Mouse (Mus musculus) left cerebral cortex, postnatal 10 days (tissue): ENCODE data around the gene Nenf. TPM values are rescaled to one million over a fixed set of nuclear protein-coding genes. Genes with fewer than 3 reads are reported as not detected.

Source experiments
- DNase-seq, 2 experiments: peaks; one replicate each; pipeline ENCODE4 v3.0.0; 2021 to 2022; ENCODE audit warnings: low spot score in 2 of 2, mixed read lengths in 1 of 2; ENCODE audit errors: extremely low spot score in 1 of 2
- intact Hi-C: fragments of 180-260 bp; cut with DNase I; formaldehyde crosslinking; loops from one replicate; pipeline ENCODE4 v1.15.1; 2025
- total RNA-seq, 2 experiments: library from RNA; stranded (reverse); gene quantifications; 2 replicates each; pipeline ENCODE4 v1.2.3; 2021

Nenf gene
- total RNA-seq = 10 to 100 TPM; 81.5 to 82.4 TPM

- DNase-seq = peak; percentile 58 to 86
- intact Hi-C loops = loop anchor here (10.0 kb wide), 1 partner anchor 497 kb away; no protein-coding TSS in a partner anchor
Measured at GRCm38 (mm10) chr1:191317591-191318196, at the start of gene Nenf. TSS of gene Nenf (minus strand) at chr1:191318194.

DNA sequence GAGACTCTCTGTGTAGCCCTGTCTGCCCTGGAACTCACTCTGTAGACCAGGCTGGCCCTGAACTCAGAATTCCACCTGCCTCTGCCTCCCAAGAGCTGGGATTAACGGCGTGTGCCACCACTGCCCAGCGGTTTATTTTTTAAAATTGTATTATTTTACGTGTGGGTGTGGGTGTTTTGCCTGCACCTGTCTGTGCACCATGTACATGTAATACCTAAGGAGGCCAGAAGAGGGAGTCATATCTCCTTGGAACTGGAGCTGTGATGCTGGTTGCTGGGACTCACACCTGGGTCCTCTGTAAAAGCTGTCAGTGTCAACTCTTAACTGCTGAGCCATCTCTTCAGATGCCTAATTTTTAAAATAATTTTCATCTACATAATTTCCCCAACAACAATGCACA is 46.5 kb upstream of the Nenf start:
- DNase-seq = no peak
- intact Hi-C loops = no loop called here

GRCm38 (mm10) chr1:191362412-191362811 is 44.4 kb upstream of the Nenf start:
- intact Hi-C loops = no loop called here

DNA sequence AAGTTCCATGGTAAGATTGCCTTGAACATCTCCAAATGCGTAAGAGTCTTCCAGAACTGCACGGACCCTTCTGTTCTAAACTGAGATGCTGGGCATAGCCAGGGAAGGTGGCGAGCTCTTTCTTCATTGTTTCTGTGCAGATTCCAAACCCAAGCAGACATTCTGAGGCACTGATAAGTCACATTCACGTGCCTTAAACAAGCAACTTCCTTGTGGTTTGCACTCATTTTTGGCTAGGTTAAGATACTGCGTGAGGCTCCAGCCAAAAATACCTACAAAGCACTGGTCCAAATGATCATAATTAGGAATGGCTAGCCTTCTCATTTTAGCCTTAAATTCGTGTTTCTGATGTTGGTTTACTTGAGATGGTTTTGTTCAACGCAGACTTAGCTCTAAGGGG is 41.5 kb upstream of the Nenf start:
- intact Hi-C loops = no loop called here
- no peak for DNase-seq

More at GRCm38 (mm10) chr1:191362412-191362811, 44.4 kb upstream of the Nenf start:
- DNase-seq = no peak

DNA sequence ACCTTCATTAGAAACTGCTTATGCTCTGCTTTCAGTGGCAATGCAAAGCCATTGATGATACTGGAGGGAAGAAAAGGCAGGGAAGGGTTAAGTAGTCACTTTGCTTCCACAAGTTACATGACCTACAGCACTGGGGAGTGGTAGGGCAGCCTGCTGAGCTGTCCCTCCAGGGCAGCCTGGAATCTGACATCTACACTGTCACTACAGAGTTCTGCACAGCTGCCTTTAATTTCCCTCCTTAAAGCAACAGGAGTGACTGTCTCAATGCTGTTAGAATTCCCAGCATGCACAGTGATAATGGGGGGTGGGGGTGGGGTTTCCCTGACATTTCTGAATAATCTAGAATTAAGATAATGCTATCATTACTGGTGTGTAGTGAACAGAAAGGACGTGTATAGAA is 38.9 kb upstream of the Nenf start:
- intact Hi-C loops = no loop called here
- no peak for DNase-seq

GRCm38 (mm10) chr1:191353836-191354235 is 35.8 kb upstream of the Nenf start:
- DNase-seq = no peak
- intact Hi-C loops = no loop called here

DNA sequence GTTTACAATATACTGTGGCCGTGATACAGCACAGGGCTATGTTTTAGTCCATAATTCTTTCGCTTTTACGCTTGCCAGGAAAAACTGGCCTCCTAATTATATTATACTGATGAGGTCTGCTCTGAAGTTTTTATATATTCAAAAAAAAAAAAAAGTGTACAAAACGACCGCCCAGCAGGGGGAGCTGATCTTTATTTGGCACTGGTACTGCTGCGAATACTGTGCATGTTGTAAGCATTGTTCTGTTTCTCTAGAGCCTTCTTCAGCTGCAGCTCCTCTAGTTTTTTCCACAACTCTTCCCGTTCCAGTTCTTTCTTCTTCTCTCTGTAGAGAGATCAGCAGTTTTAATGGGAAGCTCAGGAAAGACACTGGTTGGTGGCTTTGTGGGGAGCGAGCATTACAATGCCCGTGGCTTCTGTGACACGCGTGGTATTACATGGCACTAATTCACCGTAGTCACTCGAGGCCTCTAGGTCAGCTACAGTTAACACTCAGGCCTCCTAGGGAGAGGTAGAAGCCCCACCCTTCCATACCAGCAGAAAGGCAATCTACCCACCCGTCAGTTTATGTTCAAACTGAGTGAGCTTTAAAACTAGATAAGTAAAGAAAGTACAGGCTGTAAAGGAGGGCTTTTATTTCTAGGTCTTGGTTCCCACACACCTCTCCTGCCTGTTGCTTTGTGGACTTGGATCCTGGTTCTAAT is 34.9 kb upstream of the Nenf start:
- peak; percentile 31 to 70 for DNase-seq
- intact Hi-C loops = no loop called here

DNA sequence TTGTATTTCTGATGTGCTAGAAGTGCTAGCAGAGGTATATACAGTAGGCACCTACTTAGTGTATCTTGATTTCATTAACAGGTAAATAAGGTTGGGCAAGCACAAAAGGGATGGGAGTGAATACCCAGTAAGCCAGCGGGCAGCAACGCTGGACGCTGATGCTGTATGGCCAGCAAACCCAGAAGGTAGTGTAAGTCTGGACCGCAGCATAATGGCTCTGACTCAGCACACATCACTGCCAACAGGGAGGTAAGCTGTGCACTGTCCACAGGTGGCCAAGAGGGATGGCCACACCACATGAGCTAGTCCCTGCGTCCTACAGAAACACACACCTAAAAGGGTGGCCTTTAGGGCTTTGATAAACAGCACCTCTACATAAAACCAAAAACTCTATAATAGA is 32.4 kb upstream of the Nenf start:
- DNase-seq = no peak
- intact Hi-C loops = no loop called here

DNA sequence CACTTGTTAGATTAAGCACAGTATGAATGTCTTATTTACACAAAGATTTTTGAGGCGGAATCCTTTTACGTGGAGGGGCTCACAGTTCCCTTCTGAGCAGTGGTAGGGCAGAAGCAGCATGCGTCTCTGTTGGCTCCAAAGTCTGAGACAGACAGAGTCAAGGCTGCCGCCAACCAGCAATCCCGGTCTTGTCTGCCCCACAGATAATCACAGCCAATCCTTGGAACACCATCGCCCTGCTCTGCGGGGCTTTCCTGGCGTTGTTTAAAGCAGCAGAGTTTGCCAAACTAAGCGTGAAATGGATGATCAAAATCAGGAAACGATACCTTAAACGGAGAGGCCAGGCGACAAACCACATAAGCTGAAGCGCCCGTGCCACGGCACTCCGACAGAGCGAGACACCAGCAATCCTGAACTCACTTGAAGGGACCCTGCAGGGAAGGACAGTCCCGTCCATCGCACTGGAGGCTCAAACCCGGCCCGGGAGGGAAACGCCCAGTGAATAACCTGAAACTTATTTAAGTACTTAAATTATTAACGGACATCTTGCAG is 31.6 kb upstream of the Nenf start:
- intact Hi-C loops = no loop called here
- no peak for DNase-seq

GRCm38 (mm10) chr1:191348996-191349395 is 31.0 kb upstream of the Nenf start:
- intact Hi-C loops = no loop called here
- no peak for DNase-seq

- DNase-seq = no peak
- intact Hi-C loops = no loop called here
Measured at GRCm38 (mm10) chr1:191348592-191348991, 30.6 kb upstream of the Nenf start.

GRCm38 (mm10) chr1:191347602-191348001 is 29.6 kb upstream of the Nenf start:
- intact Hi-C loops = no loop called here
- no peak for DNase-seq

DNA sequence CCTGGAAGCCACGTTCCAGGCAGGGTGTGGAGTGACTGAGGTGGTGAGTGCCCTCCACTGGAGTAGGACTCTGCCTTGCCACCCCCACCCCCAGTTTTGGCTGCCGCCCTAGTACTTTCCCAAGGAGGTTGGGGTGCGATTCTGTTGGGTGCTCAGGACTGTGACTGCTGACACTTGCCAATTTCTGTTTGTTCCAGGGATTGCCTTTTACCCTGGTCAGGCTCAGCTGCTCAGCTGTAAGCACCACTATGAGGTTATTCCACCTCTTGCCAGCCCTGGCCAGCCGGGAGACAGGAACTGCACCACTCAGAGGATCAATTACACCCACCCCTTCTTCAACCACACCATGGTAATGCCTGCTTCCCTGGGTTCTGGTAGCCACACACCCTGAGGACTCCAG is 22.5 kb upstream of the Nenf start:
- DNase-seq = no peak
- intact Hi-C loops = no loop called here

DNA sequence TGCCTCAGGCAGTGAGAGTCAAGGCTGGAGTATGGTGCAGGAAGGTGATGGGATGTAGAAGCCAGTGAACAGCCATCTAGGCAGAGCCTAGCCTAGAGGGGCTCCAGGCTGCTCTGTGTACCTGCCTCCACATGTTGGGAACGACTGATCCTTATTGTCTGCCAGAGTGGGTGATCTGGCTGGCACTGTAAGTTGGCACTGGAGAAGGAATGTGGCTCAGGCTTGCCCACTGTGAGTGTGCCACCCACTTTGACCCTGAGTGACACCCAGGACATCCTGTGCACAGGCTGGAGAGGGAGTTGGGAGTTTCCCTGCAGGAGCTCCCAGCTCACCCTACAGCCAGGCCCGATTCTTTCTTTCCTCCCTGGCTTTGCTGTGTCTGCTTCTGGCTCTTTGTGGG is 21.9 kb upstream of the Nenf start:
- no peak for DNase-seq
- intact Hi-C loops = no loop called here

DNA sequence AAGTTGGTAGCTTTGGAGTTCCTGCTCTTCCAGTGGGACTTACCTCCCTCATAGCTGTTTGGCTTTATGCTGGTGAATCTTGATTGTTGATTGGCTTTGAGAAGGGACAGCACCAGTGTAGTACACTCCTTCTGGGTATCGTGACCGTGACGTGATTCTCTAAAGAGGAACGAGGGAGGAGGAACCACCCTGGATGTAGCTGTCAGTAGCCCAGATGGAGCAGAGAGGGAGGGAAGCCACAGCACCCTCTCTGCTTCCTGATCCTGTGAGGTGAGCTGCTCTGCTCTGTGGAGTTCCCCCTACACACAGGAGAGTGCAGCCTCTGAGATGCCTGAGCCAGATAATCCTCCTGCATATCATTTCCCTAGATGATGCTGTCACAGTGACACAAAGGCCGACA is 16.5 kb upstream of the Nenf start:
- intact Hi-C loops = no loop called here

GRCm38 (mm10) chr1:191330356-191330755 is 12.4 kb upstream of the Nenf start:
- intact Hi-C loops = no loop called here

More for the DNA sequence above, 16.5 kb upstream of the Nenf start:
- no peak for DNase-seq

DNA sequence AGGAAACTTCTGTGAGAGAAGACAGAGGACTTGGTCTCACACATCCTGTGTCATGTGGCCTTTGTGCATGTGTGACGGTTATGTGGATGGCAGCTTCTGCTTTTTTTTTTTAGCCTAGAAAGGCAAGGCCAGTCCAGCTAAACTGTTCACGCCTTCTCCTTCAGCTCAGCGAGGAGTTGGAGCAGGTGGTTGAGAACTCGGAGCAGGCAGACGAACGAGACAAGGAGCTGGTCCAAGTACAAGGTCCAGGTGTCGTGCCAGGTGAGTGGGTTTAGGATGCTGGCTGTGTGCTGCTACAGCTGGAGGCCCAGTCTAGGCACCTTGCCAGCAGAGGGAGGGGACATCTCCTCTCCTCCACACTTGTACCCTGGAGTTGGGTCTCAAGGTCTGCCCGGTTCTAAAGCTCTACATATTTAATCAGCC is 10.0 kb upstream of the Nenf start:
- DNase-seq = peak in 1 of 2 experiments; percentile 67
- intact Hi-C loops = no loop called here

More at GRCm38 (mm10) chr1:191330356-191330755, 12.4 kb upstream of the Nenf start:
- DNase-seq = no peak

GRCm38 (mm10) chr1:191327258-191327657 is 9.3 kb upstream of the Nenf start:
- intact Hi-C loops = no loop called here
- no peak for DNase-seq

DNA sequence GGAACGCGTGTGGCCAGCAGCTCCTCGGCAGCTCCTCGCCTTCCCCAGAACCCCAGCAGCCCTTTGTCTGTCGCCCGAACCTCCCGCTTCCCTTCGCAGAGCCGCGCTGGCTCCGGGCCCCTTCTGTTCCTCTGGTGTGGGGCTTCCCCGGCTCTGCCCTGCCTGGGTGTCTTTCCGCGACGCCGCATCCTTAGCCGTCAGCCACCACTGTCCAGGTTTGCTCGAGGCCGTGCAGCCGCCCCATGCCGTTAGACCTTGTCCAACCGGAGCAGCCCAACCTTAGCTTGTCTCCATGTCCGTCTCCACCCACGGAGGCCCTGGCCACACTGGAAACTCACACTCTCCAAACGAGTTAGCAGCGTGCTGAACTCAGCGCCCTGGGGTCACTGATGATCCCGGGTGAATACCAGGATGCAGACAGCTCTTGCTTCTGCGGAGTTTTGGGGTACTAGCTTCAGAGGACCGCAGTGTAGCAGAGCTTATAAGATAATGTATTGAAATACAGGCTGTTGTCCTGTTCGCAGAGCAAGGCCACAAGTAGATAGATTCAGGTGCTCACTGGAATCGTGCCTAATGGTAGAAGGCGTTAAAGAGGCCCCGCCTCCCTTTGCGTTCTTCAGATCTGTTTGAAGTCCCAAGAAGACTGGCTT is 8.4 kb upstream of the Nenf start:
- intact Hi-C loops = no loop called here

DNA sequence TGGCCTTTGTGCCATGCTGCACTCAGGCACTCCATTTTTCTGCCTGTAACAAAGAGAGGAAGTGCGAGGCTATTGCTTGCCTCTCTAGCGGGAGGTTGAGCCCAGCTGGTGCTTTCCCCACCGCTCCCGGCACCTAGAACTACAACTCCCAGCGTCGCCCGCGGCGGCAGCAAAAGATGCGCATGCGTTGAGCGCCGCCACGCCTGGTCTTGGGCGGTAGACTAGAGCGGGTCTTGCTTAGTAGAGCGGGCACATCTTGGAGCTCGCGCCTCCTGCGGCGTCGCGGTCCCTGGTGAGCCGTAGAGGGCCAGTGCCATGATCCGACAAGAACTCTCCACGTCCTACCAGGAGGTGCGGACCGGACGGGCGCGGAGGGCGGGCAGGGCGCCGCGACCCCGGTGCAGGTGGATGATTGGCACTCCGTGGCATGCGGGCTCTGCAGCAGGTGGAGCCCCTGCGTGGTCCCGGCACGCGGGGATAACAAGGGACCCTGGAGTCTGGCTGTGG is 7.8 kb upstream of the Nenf start, which contains the start of gene Tmem206:
TSS of gene Tmem206 (plus strand) at position 187 of the 507 bp plus-strand sequence.
- DNase-seq = peak; percentile 94 to 95
- intact Hi-C loops = no loop called here

More for the DNA sequence above, 8.4 kb upstream of the Nenf start:
- peak; percentile 35 to 67 for DNase-seq
